Mouse (Mus musculus): ENCODE measurements around the gene Rpa2. TPM values are rescaled to one million over a fixed set of nuclear protein-coding genes. Genes with fewer than 3 reads are reported as not detected.
"Not testable (repeated sequence)": the region's sequence is repeated elsewhere in the genome, so short reads cannot be mapped to it uniquely, and the experiment has no call there.

Gene Rpa2
- polyA plus RNA-seq, 1 experiment from 2014 or later = 31.6 TPM

GRCm38 (mm10) chr4:132737154-132737553, 31.0 kb upstream of the Rpa2 start:
- H3K27ac ChIP-seq (ENCODE audit: low read length); H3K36me3 ChIP-seq (ENCODE audit: control insufficient read depth, insufficient read depth, low read length); H3K27me3 ChIP-seq (ENCODE audit: control insufficient read depth, insufficient read depth, low read depth, low read length); ATAC-seq; H3K4me3 ChIP-seq (ENCODE audit: low read depth, low read length); H3K9me3 ChIP-seq (replicated peaks; ENCODE audit: control insufficient read depth, low read length, poor library complexity, severe bottlenecking); H3K9ac ChIP-seq (ENCODE audit: low read depth, low read length); H3K4me2 ChIP-seq (ENCODE audit: low read length); H3K4me1 ChIP-seq (ENCODE audit: control insufficient read depth, insufficient read depth, low read length): not testable (repeated sequence)
- WGBS = 95% methylated on average over 9 of the region's 9 CpGs

GRCm38 (mm10) chr4:132741491-132741890, 26.6 kb upstream of the Rpa2 start:
- Histone ChIP-seq H3K9me3 (replicated peaks; ENCODE audit: control insufficient read depth, low read length, poor library complexity, severe bottlenecking) (no peaks in the 10 kb centered on the region), H3K4me1 (ENCODE audit: control insufficient read depth, insufficient read depth, low read length) (0 out of 2 replicates have a peak, but pooled peaks cover 3% of the 10 kb centered on the region), H3K4me2 (ENCODE audit: low read length) (no peak overlapping the region), H3K9ac (ENCODE audit: low read depth, low read length) (no peak overlapping the region), H3K4me3 (ENCODE audit: low read depth, low read length) (no peak overlapping the region), H3K27me3 (ENCODE audit: control insufficient read depth, insufficient read depth, low read depth, low read length) (no peaks in the 10 kb centered on the region), H3K27ac (ENCODE audit: low read length) (no peak overlapping the region), H3K36me3 (ENCODE audit: control insufficient read depth, insufficient read depth, low read length) (no peaks in the 10 kb centered on the region)
- no peak for ATAC-seq
- 96% methylated on average over 7 of the region's 7 CpGs for WGBS

GRCm38 (mm10) chr4:132743992-132744911, 23.9 kb upstream of the Rpa2 start:
- Histone ChIP-seq H3K27ac (ENCODE audit: low read length) (peak overlapping the region; percentile 71), H3K4me1 (ENCODE audit: control insufficient read depth, insufficient read depth, low read length) (0 out of 2 replicates have a peak, but pooled peaks cover 3% of the 10 kb centered on the region), H3K9ac (ENCODE audit: low read depth, low read length) (no peak overlapping the region), H3K27me3 (ENCODE audit: control insufficient read depth, insufficient read depth, low read depth, low read length) (no peaks in the 10 kb centered on the region), H3K4me2 (ENCODE audit: low read length) (no peak overlapping the region), H3K4me3 (ENCODE audit: low read depth, low read length) (no peak overlapping the region), H3K9me3 (replicated peaks; ENCODE audit: control insufficient read depth, low read length, poor library complexity, severe bottlenecking) (no peaks in the 10 kb centered on the region), H3K36me3 (ENCODE audit: control insufficient read depth, insufficient read depth, low read length) (no peaks in the 10 kb centered on the region)
- 54% methylated on average over 11 of the region's 11 CpGs for WGBS
- ATAC-seq = peak; percentile 62

- no peak overlapping the region for H3K27ac ChIP-seq (ENCODE audit: low read length)
- no peak overlapping the region for H3K9ac ChIP-seq (ENCODE audit: low read depth, low read length)
- no peak overlapping the region for H3K4me2 ChIP-seq (ENCODE audit: low read length)
- H3K36me3 ChIP-seq (ENCODE audit: control insufficient read depth, insufficient read depth, low read length) = no peaks in the 10 kb centered on the region
- H3K9me3 ChIP-seq (replicated peaks; ENCODE audit: control insufficient read depth, low read length, poor library complexity, severe bottlenecking) = no peaks in the 10 kb centered on the region
- 87% methylated on average over 9 of the region's 9 CpGs for WGBS
- H3K27me3 ChIP-seq (ENCODE audit: control insufficient read depth, insufficient read depth, low read depth, low read length) = no peaks in the 10 kb centered on the region
- H3K4me3 ChIP-seq (ENCODE audit: low read depth, low read length) = no peak overlapping the region
- H3K4me1 ChIP-seq (ENCODE audit: control insufficient read depth, insufficient read depth, low read length) = 0 out of 2 replicates have a peak, but pooled peaks cover 3% of the 10 kb centered on the region
- no peak for ATAC-seq
Measured at GRCm38 (mm10) chr4:132746911-132747517, 21.1 kb upstream of the Rpa2 start.

GRCm38 (mm10) chr4:132747664-132748259, 20.4 kb upstream of the Rpa2 start:
- WGBS = 70% methylated on average over 9 of the region's 9 CpGs
- Histone ChIP-seq H3K9ac (ENCODE audit: low read depth, low read length) (no peak overlapping the region), H3K4me1 (ENCODE audit: control insufficient read depth, insufficient read depth, low read length) (0 out of 2 replicates have a peak, but pooled peaks cover 3% of the 10 kb centered on the region), H3K27me3 (ENCODE audit: control insufficient read depth, insufficient read depth, low read depth, low read length) (no peaks in the 10 kb centered on the region), H3K4me3 (ENCODE audit: low read depth, low read length) (no peak overlapping the region), H3K27ac (ENCODE audit: low read length) (no peak overlapping the region), H3K36me3 (ENCODE audit: control insufficient read depth, insufficient read depth, low read length) (no peaks in the 10 kb centered on the region), H3K4me2 (ENCODE audit: low read length) (no peak overlapping the region), H3K9me3 (replicated peaks; ENCODE audit: control insufficient read depth, low read length, poor library complexity, severe bottlenecking) (no peaks in the 10 kb centered on the region)
- no peak for ATAC-seq

- WGBS = 93% methylated on average over 4 of the region's 4 CpGs
Measured at GRCm38 (mm10) chr4:132748778-132749177, 19.4 kb upstream of the Rpa2 start.

GRCm38 (mm10) chr4:132749258-132749982, 18.7 kb upstream of the Rpa2 start:
- Histone ChIP-seq H3K9me3 (replicated peaks; ENCODE audit: control insufficient read depth, low read length, poor library complexity, severe bottlenecking) (no peaks in the 10 kb centered on the region), H3K4me2 (ENCODE audit: low read length) (no peak overlapping the region), H3K9ac (ENCODE audit: low read depth, low read length) (no peak overlapping the region), H3K27me3 (ENCODE audit: control insufficient read depth, insufficient read depth, low read depth, low read length) (no peaks in the 10 kb centered on the region), H3K27ac (ENCODE audit: low read length) (no peak overlapping the region), H3K36me3 (ENCODE audit: control insufficient read depth, insufficient read depth, low read length) (no peaks in the 10 kb centered on the region), H3K4me1 (ENCODE audit: control insufficient read depth, insufficient read depth, low read length) (no peaks in the 10 kb centered on the region), H3K4me3 (ENCODE audit: low read depth, low read length) (no peak overlapping the region)
- ATAC-seq = no peak
- 86% methylated on average over 6 of the region's 6 CpGs for WGBS

More at GRCm38 (mm10) chr4:132748778-132749177, 19.4 kb upstream of the Rpa2 start:
- Histone ChIP-seq H3K36me3 (ENCODE audit: control insufficient read depth, insufficient read depth, low read length) (no peaks in the 10 kb centered on the region), H3K4me3 (ENCODE audit: low read depth, low read length) (no peak overlapping the region), H3K4me1 (ENCODE audit: control insufficient read depth, insufficient read depth, low read length) (0 out of 2 replicates have a peak, but pooled peaks cover 2% of the 10 kb centered on the region), H3K9ac (ENCODE audit: low read depth, low read length) (no peak overlapping the region), H3K9me3 (replicated peaks; ENCODE audit: control insufficient read depth, low read length, poor library complexity, severe bottlenecking) (no peaks in the 10 kb centered on the region), H3K27me3 (ENCODE audit: control insufficient read depth, insufficient read depth, low read depth, low read length) (no peaks in the 10 kb centered on the region), H3K4me2 (ENCODE audit: low read length) (no peak overlapping the region), H3K27ac (ENCODE audit: low read length) (no peak overlapping the region)
- no peak for ATAC-seq

- 66% methylated on average over 6 of the region's 6 CpGs for WGBS
- H3K9me3 ChIP-seq (replicated peaks; ENCODE audit: control insufficient read depth, low read length, poor library complexity, severe bottlenecking) = no peaks in the 10 kb centered on the region
- no peak overlapping the region for H3K4me2 ChIP-seq (ENCODE audit: low read length)
- no peaks in the 10 kb centered on the region for H3K36me3 ChIP-seq (ENCODE audit: control insufficient read depth, insufficient read depth, low read length)
- H3K4me3 ChIP-seq (ENCODE audit: low read depth, low read length) = no peak overlapping the region
- no peak overlapping the region for H3K9ac ChIP-seq (ENCODE audit: low read depth, low read length)
- ATAC-seq = no peak
- peaks cover 7% of the 10 kb centered on the region; the same call in 1 of the 2 replicates for H3K4me1 ChIP-seq (ENCODE audit: control insufficient read depth, insufficient read depth, low read length)
- H3K27ac ChIP-seq (ENCODE audit: low read length) = no peak overlapping the region
- peaks cover 8% of the 10 kb centered on the region; the same call in 1 of the 2 replicates for H3K27me3 ChIP-seq (ENCODE audit: control insufficient read depth, insufficient read depth, low read depth, low read length)
Measured at GRCm38 (mm10) chr4:132752992-132753391, 15.1 kb upstream of the Rpa2 start.
